Mouse (Mus musculus): ENCODE results near the gene Oscar.

Oscar gene

DNA sequence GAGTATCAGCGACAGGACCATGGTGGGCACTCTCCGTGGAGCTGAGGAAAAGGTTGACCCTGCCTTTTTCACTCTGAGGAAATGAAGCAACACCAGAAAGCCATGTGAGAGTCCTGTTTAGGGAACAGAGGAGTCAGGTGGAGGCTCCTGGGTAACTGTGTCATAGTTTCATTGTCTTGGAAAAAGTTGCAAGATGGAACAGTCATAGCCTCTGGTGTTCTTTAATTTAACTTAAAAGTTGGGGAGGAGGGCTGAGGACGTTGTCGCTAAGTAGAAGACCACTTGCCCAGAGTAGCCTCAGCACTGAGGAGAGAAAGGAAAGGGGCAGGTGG is at the start of gene Oscar:
TSS of gene Oscar (minus strand) at position 101 of the 332 bp plus-strand sequence.
- DNase-seq, result no peak

DNA sequence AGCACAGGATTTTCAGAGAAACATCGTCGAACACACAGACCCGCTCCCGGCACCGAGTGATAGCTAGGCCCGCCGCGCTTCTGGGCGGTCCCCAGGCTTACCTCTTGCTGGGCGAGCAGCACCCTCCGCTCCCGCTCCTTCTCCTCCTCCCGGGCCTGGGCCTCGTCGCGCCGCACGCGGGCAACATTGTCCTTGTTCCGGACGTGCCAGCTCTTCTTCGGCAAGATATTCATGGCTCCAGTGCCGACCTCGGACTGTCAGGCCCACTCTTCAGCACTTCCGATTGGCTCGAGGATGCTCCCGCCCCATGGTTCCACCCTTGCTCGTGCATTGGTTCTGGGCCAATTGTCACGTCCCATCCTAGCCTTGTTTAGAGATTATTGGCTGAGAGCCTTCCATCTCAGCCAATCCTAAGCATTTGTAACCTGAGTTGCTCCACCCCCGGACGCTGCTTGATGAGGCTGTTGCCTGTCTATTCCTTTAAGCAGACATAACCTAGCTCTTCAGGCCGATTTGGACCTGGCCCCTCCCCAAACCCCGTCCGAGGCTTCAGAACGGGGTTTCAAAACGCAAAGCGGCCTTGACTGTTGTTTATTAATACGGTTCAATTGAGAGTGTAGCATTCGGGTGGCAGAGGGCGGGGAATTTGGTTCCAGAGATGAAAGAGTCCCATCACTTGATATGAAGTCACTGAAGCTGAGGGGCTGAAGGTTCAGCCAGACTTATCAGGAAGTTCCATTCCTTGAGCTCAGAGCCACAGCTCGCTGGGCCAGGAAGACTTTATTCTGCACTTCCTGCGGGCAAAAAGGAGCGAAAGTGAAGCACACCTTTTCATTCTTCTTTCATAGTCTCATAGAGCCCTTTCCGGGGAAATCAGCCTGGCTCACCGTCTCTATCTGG is 49.5 kb upstream of the Oscar start, which contains the start of gene Leng1:
TSS of gene Leng1 (minus strand) at position 626 of the 900 bp plus-strand sequence.
- DNase-seq, result peak; percentile 98

DNA sequence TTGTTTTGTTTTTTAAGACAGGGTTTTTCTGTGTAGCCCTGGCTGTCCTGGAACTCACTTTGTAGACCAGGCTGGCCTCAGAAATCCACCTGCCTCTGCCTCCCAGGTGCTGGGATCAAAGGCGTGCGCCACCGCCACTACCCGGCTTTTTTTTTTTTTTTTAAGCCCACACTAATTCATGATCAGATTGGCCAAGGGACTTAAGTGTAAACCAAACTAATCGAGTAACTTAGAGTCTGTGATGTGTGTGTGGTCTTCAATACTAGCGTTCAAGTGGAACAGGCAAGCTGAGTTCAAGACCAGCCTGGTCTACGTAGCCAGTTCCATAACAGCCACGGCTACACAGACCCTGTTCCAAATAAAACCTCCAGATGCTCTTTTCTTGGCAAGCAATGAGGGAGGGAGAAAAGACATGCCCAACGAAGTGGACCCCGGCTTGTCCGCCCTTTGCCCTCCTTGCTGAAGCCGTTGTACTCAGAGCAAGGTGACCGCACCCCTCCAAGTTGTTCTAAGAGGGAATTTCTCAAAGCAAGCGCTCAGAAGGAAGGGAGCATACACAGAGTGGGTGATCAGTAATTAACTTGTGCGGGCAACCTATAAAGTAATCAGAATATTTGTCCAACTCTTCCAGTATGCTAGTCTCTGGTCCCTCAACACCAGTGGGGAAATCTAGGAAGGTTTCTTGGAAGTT is 48.7 kb upstream of the Oscar start:
- DNase-seq, result peak; percentile 63

DNA sequence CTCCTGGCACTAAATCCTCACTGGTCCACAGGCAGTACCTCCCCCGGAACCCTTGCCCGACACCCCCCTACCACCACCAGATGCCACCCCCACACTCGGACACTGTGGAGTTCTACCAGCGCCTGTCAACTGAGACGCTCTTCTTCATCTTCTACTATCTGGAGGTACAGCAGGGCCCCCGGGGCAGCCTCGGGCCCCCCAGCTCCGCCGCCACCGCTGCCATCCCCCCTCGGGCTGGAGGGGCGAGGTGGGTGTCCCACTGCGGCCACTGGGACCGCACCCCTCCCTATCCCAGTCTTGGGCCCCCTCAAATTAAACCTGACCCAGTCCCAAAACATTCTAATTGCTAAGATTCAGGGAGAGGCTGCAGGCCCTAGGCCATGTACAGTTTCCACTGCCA is 42.6 kb upstream of the Oscar start:
- DNase-seq, result no peak

DNA sequence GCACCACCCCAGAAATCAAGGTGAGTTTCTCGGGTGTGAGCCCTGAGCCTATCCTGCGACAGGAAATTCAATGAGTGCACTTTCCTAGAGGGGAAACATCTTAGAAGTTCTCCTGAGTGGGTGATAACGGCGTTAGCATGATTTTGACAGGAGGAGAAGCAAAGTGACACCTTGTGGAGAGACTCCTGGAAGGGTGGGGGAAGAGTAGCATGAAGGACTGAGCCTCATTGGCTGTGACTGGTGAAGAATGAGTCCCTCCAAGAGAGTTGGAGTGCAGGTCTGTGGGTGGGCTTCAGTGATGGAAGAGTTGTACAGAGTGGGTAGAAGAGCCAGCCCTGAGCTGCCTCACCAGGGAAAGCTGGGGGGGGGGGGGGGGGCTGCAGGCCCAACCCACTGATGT is 41.0 kb upstream of the Oscar start:
- no peak for DNase-seq

- no peak for DNase-seq
Observed at GRCm38 (mm10) chr7:3646641-3647040, 30.7 kb upstream of the Oscar start.

DNA sequence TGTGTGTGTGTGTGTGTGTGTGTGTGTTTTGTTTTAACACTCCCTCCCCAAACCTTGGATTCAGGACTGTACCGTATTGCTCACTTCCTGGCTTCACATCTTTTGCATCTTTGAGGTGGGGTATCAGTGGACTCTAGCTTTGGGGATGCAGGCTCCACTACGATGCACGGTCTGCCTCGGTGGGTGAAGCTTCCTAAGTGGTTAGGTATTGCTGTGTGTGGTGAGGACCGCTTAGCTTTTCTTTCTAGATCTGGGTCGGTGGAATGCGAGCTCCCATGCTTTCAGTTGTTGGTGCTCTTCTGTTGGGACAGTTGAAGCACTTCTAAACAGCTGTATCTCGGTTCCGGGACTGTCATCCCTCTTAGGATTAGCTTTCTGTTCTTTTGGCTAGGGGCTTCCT is 30.2 kb upstream of the Oscar start:
- DNase-seq, result no peak

DNA sequence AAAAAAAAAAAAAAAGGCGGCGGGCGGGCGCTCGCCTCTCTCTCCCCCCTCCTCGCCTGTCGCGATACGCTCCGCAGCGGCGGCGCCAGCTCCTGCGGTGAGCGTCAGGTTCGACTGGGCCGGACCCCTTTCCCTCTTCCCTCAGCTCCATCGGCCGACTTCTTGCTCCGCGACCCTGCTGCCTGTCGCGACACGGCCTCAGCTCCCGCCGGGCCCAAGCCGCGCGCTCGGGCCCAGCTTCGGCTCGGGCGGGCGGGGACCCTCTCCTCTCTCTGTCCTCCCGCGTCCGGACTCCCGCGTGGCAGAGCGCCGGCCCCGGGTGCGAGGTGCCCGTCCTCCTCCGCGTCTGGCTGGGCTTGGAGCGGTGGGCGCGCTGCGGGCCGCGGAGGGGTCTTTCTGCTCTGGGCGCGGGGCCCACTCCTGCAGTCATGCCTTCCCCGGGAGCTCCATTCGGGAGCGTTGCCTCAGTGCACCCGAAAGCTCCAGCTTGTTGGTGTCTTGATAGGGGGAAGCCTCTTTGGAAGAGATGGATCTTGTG is 29.6 kb upstream of the Oscar start:
- DNase-seq, result no peak

DNA sequence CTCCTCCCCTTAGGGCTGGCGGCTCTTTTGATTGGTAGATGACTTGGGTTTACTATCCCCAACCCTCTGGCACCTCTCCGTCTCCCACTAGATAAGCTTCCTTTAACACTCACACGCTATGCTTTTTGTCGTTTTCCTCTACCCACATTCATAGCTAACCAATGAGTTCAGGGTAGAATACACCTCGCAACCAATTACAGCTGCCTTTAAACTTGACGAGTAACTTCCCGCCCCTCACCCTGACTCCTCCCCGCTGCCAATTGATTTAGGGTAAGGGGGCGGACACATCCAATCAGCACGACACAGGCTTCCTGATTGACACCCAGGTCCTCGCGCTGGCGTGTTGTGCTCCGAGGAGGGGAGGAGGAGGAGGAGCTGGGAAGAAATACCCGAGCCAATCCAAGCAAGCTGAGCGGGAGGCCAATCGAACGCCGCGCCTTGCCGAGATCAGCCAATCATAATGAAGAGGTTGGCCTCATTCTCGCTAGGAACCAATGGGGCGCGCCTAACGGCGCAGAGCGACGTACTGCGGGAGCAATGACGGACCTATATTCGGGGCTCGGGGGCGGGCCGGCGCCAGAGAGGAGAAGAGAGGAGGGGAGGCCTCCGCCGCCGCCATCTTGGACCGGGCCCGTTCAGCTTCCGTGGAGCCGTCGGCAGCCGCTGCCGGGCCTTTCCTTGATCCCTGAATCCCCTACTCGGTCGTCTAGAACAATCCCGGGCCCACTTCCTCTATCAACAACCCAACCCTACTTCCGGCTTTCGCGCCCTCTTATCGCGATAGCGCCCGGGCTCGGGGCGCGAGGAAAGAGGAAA is 28.9 kb upstream of the Oscar start, which contains the start of gene Cnot3:
TSS of gene Cnot3 (plus strand) at position 597 of the 816 bp plus-strand sequence.
- DNase-seq, result peak; percentile 99

GRCm38 (mm10) chr7:3644348-3644671 is 28.4 kb upstream of the Oscar start:
- DNase-seq, result no peak

GRCm38 (mm10) chr7:3643843-3644242 is 27.9 kb upstream of the Oscar start:
- DNase-seq, result no peak

DNA sequence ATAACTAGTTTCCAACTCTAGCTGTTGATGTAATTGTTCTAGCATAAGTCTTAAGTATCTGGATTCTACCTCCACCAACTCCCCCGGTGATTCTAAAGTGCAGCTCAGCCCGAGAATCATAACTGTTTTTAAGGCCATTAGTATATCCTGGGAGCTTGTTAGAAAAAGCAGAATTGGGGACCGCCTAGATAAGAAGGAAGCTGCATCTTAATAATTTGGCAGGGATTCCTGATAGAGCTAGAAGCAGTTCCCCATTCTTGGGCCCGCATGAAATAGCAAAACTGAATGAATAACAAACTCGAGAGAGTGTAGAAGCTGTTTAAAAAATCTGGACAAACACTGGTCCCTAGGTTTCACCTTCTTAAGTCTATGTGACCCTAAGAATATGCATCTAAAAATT is 27.5 kb upstream of the Oscar start:
- no peak for DNase-seq

DNA sequence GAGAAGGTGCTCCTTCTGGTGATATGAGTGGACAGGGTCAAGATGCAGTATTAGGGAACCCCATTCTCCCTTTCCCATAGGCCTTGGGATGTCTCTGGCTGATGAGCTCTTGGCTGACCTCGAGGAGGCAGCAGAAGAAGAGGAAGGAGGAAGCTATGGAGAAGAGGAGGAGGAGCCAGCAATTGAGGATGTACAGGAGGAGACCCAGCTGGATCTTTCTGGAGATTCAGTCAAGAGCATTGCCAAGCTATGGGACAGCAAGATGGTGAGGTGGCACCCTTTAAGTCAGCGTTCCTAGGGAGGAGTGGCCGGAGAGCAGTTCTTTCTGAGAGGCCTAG is 14.5 kb upstream of the Oscar start:
- no peak for DNase-seq

DNA sequence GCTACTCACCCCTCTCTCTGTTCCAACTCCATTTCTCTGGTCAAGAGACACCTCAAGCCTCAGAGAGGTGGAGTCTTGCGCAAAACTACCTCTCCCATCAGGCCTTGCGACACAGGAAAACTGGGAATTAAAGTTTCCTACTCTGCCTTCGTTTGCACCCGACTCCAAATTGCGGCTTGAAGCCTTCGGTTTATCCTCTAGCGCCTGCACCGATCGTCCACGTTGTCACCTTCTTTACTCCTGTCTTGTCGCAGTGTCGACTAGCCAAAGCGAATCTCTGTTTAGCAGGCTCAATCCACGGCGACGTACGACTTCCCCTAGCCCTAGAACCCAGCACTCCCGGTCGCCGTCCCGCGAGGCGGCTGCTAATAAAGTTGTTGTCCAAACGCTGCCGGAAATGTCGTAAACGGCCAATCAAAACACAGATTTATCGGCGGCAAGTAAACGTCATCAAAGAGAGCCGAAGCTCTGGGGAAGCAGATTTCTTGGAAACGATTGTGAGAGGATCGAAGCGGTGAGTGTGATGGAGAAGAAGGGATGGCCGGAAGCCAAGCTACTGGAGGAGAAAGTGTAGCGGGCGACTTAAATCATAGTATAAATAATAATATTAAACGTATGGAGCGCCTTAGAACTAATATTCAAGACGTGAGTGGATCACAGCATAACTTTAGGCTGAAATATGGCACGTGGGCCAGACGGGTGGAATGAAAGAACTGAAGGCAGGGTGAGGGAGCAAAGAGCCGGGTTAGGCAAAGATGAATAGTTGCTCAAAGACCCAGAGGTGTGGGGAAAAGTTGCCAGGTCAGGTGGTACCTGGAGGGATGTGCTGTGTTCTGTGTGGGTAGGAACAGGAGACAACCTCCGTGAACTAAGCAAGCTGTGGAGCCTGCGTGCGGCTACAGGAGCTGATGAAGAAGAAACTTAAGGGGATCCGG is 13.9 kb upstream of the Oscar start, which contains the start of the genes Tfpt and Prpf31:
TSS of gene Tfpt (minus strand) at position 387 of the 935 bp plus-strand sequence.
TSS of gene Prpf31 (plus strand) at position 443 of the 935 bp plus-strand sequence.
- DNase-seq, result peak; percentile 95

DNA sequence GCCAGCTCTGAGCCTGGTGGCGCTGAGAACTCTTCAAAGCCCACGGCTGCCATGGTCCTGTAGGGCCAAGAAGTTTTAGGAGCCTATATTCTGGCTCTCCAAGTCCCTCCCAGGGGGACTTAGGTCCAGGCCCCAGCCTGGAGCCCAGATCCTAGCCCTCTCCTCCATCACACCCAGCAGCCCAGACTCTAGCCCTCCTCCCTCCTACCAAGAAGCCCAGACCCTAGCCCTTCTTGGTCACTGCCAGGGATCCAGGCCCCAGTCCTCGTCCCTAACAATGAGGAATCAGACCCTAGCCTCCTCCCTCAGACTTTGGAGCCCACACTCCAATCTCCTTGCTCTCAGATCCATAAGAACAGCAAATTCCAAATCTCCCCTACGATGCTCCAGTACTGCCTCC is 13.1 kb upstream of the Oscar start:
- no peak for DNase-seq

DNA sequence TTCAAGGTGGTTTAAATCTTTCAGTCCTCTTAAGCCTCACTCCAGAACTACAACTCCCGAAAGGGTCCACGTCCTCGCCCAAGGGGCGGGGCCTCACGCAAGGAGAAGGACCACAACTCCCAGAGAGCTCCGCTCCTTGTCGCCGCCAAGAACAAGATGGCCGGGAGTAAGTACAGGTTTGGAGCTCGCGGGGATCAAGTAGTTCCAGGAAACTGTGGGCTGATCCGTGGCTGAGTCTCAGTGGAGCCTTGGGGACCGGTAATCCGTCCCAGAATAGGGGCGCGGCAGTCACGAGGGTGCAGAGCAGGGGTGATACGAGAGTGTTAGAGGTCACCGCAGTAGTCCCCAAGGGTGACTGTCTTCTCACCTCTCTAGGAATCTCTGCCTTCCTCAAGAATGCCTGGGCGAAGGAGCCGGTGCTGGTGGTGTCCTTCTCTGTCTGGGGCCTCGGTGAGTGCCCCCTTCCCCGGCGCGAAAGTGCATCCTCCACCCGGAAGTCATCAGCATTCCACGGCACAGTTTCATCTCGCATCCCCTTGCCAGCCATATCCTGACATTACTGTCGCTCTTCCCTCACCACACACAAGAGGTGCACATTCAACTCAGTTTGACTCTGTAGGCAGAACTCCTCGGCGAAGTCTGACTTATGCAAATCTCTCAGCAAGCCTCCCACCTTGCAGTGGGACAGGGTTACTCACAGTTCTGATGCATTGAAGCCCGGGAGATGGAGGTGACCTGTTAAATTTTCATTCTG is 1.5 kb upstream of the Oscar start, which contains the start of gene Ndufa3:
TSS of gene Ndufa3 (plus strand) at position 132 of the 754 bp plus-strand sequence.
- DNase-seq, result peak; percentile 93

DNA sequence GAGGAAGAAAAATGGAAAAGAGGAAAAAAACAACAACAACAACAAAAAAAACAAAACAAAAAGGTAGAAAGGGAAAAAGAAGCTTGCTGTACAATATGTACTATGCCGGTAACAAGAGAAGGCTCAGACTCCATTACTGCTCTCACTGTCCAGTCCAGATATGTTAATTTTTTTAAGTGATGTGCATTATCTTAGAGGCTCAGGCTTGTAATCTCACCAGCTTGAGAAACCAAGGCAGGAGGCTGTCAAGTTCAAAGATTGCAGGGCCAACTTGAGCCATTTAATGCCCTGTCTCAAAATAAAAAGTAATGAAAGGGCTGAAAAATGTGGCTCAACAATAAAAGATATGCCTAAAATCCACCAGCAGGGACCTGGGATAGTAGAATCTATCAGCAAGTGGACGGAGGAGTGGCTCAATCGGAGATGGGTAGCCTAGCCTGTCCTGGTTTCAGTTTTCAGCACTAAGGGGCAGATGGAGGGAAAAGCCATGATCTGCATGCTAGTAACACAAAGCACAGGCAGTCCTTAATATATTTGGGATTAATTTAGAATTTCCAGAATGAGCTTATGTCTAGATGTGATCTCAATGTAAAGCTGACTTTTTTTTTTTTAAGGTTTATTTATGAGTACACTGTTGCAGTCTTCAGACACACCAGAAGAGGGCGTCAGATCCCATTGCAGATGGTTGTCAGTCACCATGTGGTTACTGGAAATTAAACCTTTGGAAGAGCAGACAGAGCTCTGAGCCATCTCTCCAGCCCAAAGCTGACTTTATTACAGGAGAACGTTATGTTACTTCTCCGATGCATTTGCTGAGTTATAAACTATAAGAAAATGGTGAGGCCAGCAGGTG is 658 bp upstream of the Oscar start:
- DNase-seq, result no peak

- DNase-seq, result no peak
Observed at GRCm38 (mm10) chr7:3614021-3614420, 1.9 kb downstream of the Oscar start.

- DNase-seq, result no peak
Observed at GRCm38 (mm10) chr7:3611006-3611405, 5.0 kb downstream of the Oscar start.

DNA sequence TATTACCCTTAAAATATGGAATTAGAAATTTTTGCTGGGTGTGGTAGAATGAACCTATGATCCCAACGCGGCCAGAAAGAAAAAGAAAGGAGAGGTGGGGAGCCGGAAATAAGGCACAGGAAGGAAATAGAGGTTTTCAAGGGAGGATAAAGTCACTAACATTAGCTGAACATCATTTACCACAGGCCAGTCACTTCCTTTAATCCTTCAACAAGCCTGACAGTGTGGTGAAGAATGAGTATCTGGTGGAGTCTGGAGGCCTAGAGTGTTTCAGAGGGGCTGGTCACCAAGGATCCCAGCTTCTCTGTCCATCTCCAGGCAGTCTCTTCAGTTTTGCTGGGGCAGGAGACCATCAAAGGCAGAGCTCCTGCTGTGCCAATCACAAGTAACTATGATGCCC is 5.5 kb downstream of the Oscar start:
- no peak for DNase-seq
